Mouse (Mus musculus) kidney, adult 11 months (tissue): ENCODE measurements at regions not wholly inside any gene's neighbourhood (a gene's known extent, or its start where the extent isn't known, plus 50 kb on each side); places are given as distances from the start of the nearest gene placed in this dataset.

Experiments
- DNase-seq: peaks from one replicate; pipeline ENCODE4 v3.0.0; 2022

- DNase-seq = peak; percentile 24
Observed at GRCm38 (mm10) chr11:31282136-31282535, 87.7 kb downstream of the Stc2 start.

- DNase-seq = peak; percentile 27
Observed at GRCm38 (mm10) chr11:31248467-31248866, 66.2 kb upstream of the Gm17332 start.
